Mouse (Mus musculus) adipocyte (in vitro differentiated cells): Measurements from ENCODE around the gene Eln.

ENCODE experiments used
- DNase-seq: peaks from one replicate; pipeline ENCODE4 v3.0.0-alpha.2; 2016; ENCODE audit warnings: low spot score

Gene Eln

DNA sequence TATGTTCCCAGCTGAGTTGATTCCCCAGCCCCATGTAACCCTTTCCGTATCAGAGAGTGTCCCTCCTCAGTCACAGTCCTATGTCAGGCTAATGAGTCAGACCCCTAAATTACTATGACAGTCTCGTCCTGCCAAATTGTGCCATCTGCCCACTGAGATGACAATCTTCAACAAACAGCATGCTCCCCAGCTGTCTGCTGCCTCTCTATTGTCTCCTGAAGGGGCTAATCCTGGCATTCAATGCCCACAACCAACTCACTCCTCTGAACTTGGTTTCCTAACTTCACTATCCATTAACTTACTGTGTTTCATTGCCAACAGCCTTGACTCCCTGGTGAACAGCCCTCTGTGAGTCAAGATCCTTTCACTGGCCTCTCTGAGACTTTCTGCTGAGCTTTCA, 62.7 kb downstream of the Eln start:
- no peak for DNase-seq

DNA sequence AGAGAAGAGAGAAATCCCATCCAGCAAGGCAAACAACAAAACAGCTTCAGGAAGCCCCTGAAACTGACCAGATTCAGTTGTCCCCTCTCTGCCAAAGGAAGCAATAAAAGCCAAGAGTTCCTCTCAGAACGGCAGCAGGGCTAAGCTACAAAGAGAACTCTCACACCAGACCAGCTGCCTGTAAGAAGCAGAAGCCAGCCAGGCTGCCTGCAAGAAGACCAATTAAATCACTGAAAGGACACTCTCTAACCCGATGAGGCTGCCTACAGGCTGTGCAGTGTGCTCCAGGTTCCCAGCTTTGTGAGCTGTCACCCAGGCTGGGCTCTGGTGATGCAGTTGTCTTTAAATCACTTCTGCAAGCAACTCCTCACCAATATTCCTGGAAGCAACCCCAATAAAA, 63.3 kb downstream of the Eln start:
- DNase-seq: no peak

DNA sequence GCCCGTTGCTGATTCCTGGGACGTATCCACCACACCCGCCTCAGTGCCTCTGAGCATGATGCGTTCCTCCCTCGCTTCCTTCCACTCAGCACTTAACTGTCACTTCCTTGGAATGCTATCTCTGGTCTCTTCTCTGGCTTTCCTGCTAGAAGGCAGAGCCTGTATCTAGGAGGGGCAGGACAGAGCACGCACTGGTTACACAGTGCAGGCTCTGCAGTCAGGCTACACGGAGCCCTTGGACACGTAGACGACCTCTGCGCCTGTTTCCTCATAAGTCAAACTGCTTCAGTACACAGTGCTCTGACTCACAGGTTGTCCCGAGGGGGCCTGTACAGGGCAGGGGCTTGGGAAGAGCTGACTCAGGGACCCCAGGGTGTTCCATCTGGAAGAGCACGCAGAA, 66.9 kb downstream of the Eln start:
- DNase-seq: peak; percentile 61

DNA sequence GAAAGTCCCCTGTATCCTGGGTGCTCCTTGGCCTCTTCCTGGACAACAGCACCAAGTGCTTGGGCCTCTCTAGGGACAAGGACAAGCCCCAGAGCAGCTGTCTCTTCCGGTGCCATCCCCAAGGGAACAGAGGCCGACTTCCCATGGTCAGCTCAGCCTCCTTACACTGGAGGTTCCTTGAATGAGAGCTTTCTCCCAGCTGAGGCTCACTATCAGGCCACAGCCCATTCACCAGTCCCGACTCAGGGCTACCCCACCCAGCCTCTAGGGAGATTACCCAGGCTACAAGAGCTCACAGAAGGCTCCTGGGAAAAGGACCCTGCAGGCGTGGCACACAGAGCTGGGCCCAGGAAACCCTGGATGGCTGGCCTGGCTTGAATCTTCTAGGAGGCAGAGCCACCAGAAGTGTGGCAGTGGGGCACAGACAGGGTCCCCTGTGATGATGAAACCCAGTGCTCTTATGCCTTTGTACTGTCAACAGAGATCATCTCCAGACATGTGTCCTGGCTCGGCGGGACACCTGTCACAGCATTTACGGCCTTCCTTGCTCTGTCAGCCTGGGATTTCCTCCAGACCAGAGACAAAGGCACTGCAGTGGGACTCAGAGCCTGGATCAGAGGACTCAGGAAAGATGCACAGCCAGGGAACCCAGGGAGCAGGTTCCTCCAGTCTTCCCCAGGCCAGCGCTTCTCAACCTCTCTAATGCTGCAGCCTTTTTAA, 68.1 kb downstream of the Eln start:
- DNase-seq: no peak

DNA sequence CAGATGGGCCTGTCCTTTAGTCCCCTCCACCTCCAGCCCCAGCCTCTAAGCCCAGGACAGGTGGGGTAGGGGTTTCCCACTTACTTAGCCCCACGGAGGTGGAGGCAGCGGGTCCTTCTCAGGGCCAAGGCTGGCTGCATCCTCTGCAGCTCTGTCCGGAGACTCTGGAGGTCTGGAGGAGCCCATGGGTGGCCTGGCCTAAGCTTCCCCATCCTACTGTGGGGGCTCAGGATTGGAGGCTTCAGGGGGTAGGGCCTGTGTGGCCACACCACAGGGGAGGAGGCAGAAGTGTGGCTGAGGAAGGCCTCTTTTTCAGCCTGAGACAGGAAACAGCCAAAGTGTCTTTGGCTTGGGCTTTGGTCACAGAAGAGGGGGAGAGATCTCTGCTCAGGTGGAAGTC, 69.1 kb downstream of the Eln start:
- DNase-seq: no peak

DNA sequence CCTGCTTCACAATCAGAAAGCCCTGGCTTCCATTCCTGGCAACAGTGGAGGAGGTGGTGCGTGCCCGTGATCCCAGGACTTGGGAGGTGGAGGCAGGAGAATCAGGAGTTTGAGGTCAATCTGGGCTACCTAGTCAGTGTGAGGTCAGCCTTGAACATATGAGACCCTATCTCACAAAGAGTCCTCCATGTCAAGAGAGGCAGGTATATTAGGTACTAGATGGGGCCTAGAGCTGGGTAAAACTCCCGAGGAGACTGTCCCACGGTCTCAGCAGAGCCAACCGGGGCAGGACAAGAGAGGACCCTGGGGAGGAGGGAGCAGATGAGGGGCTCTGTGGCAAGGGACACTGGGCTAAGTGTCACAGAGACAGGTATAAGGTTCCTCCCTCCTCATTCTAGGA, 69.6 kb downstream of the Eln start:
- DNase-seq: no peak

DNA sequence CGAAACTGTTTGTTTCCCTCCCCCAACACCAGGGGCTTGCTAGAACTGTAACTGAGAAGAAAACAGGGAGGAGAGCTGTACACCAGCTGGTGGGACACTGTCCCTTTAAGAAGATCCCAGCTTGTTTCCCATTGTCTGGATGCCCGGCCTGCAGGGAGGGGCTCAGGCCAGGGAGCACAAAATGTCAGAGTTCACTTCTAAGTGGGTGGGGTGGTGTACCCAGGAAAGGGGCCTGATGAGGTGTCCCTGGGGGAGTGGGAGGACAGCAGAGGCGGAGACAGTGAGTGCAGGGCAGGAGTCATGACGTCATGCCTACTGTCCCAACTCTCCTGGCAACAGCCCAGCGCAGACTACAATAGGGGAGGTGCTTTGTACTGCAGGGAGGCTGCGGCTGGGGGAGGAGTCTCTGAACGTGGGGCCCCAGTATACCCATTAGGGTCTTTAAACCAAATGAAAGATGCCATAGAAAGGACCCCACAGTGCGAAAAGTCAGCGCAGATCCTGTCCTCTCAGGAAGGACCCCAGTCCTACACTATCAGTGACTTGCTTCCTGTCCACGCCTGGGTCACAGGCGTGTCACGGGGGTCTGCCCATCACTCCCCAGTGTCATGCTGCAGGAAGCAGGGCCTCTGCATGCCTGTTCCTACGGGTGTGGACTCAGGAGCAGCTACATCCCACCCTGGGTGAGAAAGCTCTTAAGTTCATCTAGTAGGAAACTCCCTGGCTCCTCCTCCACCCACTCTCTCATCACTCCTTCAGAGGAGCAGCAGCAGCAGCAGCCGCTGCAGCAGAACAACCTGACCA, 71.0 kb downstream of the Eln start:
- peak; percentile 91 for DNase-seq

DNA sequence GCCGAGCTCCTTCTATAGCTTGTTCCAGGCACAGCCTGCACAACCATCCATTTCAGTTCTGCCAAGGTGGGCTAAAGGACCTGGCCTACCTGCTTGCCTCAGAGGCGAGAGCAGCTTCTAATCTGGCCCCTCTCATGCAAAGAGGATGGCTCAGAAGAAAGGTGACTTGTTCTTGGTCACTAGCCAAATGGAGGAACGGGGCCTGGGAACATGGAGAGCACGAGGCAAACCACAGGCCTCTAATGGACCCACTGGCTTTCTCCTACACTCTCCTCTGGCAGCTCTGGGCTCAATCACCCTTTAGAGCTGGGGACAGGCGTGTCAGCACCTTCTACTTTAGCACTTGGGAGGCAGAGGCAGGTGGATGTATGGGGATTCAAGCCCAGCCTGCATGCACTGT, 72.1 kb downstream of the Eln start:
- DNase-seq: no peak

DNA sequence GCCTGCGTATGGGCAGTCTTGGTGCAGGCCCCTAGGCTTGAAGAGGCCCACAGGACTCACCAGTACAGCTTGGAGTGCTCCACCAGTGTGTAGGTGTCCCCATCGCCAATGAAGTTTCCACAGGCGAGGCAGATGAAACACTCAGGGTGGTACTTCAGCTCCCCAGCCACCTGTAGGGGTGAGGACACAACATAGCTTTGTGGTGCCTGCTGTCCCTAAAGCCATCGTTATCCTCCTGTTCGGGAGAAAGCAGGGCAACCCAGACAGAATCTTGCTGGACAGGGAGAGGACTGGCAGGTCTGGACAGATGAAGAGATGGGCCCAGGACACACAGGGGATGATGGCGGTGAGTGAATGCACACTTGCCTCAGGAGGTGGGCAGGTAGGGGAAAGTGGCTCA, 74.5 kb downstream of the Eln start:
- no peak for DNase-seq

DNA sequence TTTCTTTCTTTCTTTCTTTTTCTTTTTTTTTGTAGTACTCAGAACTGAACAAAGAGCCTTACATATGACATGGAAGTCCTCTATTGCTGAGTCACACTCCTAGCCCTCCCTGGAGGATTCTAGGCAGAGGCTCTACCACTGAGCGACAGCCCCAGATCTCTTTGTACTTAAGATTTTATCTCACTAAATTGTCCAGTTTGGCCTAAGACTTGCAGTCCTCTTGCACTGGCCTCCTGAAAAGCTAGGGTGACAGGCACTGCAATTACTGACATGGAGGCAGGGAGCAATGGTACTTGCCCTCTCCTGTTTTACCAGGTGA, 75.0 kb downstream of the Eln start:
- no peak for DNase-seq

DNA sequence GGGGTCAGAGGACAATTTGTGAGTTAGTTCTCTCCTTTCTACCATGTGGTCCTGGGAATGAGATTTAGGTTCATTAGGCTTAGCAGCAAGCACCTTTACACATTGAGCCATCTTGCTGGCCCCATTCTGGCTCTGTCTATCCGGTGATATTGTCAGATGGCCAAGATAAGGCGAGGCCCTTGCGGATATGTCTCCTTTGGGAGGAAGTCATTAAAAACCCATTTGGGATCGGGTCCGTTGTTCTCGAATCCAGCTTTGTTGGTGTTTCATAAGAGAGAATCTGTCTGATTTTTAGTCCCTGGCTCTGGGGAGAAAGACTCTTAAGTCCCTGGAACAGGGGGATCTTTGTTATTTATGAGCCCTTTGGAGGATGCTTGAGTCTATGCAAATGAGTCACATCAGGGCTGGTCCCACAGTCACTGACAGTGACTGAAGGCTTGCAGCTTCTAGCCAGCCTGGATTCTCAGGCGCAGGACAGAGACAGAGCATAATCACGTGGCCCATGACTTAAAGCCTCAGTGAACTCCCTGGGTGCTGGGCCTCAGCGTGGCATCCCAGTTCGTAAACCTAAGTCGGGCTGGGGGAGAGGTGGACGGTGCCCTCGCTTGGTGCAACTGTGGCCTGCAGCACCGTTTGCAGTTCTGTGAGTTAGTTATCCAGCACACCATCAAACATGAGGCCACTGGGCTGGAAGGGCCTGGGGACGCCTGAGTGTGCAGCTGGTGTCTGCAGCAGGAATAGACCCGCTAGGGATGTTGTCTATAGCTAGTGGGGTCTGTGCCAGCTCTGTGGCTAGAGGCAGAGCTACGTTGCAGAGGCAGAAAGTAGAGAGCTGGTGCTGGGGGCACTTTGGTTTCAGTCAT, 75.6 kb downstream of the Eln start:
- no peak for DNase-seq

DNA sequence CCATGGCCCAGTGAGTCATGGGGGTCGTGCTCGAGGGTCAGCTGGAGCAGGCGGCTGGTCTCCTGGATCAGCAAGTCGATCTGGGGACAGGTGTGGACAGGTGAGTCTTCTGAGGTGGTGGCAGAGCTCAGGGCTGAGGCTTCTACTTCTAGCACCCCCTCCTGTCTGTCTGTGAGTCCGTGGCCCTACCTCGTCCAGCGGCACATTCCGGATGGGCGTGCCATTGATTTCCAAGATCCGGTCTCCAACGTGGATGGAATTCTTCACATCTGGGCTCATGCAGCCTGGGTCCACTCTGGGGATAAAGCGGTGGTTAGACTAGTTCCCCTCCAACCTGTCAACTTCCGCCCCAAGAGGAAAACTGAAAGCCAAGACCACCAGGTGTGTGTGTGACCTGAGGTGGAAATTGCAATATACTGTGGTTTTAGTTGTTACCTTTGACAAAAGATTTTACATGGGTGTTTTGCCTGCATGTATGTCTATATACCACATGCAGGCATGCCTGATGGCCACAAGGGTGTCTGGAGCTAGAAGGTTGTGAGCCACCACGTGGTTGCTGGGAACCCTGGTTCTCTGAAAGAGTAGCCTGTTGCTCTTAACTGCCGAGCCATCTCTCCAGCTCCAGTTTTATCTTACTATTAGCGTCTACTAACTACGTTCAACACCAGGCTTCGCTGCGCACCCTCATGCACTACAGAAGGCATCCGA, 78.0 kb downstream of the Eln start:
- no peak for DNase-seq

DNA sequence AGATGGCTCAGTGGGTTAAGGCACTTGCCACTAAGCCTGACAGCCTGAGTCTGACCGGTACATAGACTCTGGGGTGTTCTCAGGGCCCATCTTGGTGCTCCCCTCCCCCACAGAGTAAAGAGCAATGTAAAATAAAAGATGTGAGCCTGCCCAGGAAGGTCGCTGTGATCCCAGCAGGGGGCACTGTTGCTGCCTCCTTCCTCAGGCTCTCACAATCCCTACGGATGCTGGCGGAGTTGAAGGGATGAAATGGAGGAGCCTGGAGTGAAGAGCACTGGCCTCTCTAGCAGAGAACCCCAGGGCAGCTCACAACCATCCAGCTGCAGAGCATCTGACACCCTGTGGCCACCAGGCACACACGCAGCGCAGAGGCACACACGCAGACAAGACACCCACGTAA, 78.6 kb downstream of the Eln start:
- DNase-seq: no peak

DNA sequence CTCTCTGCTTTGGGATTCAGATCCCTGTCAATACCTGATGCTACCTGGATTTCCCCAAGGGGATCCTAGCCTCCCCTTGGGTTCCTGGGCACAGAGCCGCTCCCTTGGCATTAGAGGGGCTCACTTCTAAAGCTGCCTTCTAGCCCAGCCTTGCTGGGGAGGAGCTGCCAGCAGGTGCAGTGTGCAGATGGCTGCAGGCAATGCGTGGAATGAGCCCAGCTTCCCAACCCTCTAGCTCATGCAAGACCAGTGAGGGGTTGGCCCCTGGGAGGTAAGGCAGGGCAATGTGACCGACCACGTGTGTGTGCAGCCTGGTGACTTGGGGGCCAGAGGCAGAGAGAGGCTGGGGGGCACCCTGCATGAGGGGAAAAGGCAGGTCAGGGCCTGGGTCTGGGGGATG, 90.4 kb downstream of the Eln start:
- DNase-seq: no peak
